Mouse (Mus musculus) ES-Bruce4 (cell line): Measurements from ENCODE around the gene Dhx57.
A peak's percentile ranks its signal among the peaks of the same experiment; 100 is the strongest.

Source experiments
- CTCF ChIP-seq: IDR thresholded peaks from one replicate; pipeline ENCODE4 v1.8.1; 2011; ENCODE audit warnings: low read depth, low read length
- EP300 ChIP-seq: IDR thresholded peaks from 2 replicates; pipeline ENCODE4 v1.6.1; 2011; ENCODE audit warnings: low read depth, low read length; ENCODE audit not compliant: insufficient read depth
- POLR2A ChIP-seq: IDR thresholded peaks from one replicate; pipeline ENCODE4 v1.8.1; 2011; ENCODE audit warnings: low read length; ENCODE audit not compliant: insufficient read depth

GRCm38 (mm10) chr17:80255208-80255607, 35.1 kb downstream of the Dhx57 start:
- TF ChIP-seq EP300 (peak; percentile 98), POLR2A (peak; percentile 18), CTCF (no peak)
